Mouse (Mus musculus) T-cell, adult 2 months (primary cell): Measurements from ENCODE around the gene P3h2.

Source experiments
- DNase-seq: peaks from one replicate; pipeline ENCODE4 v3.0.0; 2022; ENCODE audit warnings: low spot score

P3h2 gene

GRCm38 (mm10) chr16:26105115-26105974 lies at the start of gene P3h2:
Gene P3h2, minus strand, starts transcription at chr16:26105784.
- DNase-seq: no peak

DNA sequence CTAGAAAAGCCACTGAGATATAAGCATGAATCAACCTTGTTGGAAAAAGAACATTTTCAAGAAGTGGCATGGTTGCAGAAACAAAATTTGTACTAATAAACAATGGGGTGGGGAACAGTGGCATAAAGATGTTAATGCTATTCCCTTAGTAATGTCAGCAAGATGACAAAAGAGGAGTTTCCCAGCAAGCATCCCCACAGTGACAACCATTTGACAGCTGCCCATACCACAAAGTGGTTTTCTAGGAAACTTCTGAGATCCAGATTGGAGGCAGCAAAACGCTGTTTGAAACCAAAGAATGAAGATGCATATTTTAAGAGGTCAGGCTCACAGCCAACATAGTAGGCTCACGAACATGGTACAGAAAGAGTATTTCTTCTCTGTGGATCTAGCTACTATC lies 46.7 kb upstream of the P3h2 start:
- no peak for DNase-seq

GRCm38 (mm10) chr16:26150943-26151342 lies 45.4 kb upstream of the P3h2 start:
- no peak for DNase-seq

DNA sequence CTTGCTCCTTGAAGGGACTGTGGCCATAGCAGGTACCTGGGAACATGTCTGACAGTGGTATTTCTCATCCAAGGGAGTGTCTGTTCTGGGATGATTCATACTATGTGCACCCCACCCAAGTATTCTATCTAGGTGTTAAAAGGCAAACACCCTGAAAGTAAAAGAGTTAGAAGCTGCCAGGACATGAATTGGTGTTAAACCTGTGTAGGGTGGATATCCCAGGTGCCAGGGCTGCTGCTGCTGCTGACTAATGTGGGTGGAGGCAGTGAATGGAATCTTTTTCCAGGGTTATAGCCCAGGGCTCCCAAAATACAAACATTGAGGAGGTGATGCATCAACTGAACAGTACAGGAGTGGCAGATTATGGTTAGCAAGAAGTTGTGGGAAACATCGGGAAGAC lies 41.3 kb upstream of the P3h2 start:
- DNase-seq: no peak

DNA sequence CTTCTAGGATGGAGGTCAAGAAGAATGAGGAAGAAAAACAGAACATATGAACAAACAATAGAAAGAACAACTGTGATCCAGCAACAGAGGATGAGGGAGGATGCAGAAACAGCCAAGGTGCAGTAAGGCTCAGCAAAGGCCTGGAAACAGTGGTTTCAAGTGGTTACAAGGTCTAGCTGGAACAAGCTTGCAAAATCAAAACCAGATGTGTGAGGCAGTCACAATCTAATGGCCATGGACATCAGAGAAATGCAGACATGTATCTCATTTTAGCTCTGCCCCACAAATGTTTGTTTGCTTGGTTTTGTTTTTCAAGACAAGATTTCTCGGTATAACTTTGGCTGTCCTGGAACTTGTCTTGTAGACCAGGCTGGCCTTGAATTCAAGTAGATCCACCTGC lies 25.5 kb upstream of the P3h2 start:
- DNase-seq: no peak

- no peak for DNase-seq
Measured at GRCm38 (mm10) chr16:26106618-26107017, 1.0 kb upstream of the P3h2 start.

GRCm38 (mm10) chr16:26106041-26106617 lies 545 bp upstream of the P3h2 start:
- DNase-seq: no peak

- no peak for DNase-seq
Measured at GRCm38 (mm10) chr16:26104274-26104673, 1.3 kb downstream of the P3h2 start.

DNA sequence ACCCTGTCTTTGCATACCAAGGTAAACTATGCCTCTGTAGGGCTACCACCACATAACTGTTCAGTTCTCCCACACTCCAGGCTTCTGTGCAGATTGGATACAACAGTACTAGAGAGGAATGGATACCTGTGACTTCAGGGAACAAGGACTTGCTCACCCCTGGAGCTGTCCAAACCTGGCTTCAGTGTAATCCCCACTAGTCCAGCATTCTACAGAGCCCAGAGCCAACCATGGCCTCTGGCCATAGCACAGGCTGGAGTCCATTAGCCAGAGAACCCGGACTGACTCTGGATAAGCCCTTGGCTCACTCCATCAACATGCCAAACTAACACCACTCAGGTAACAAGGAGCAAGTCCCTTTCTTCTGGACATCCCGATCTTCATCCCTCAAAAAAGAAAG lies 2.7 kb downstream of the P3h2 start:
- DNase-seq: no peak

- DNase-seq: no peak
Measured at GRCm38 (mm10) chr16:26100167-26100566, 5.4 kb downstream of the P3h2 start.

DNA sequence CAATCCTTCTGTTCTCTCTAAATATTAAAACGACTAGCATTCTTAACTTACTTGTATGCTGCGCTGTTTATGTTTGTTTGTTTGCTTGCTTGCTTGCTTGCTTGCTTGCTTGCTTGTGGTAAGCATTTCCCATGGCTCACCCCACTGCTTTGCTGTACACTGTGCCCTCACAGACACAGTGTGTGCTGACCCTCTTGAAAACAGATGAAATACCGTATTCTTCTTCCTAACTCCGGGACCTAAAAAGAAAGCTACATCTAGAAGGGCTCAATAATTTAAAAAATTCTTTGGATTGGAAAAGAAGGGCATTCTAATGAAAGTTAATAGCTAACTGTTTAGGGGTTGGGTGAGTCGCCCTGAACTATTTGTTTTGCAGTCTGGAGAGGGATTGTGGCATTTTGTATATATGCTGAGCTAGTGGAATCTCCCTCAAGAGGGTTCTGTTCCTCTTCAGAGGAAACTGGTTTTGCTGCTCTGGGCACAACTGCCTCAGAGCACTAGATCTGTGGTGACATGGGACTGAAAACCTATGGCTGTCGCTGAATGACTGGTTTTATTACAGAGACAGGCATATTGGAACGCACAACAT lies 9.8 kb downstream of the P3h2 start:
- no peak for DNase-seq

DNA sequence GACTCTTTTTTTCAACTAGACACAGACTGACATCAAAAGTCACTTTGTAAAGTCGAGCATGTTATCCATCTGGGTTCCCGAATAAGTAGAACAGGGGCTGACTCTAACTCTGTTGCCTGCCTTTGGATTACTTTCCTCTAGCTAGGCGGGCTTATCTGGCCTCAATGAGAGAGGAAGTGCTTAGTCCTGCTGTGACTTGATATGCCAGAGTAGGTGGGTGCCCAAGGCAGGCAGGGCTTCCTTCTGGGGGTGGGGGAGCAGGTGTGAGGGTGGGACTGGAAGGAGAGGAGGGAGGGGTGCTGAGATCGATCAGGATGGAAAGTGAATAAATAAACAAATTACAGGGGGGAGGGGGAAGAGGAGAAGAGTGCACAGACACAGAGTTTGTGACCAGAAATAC lies 11.7 kb downstream of the P3h2 start:
- no peak for DNase-seq

DNA sequence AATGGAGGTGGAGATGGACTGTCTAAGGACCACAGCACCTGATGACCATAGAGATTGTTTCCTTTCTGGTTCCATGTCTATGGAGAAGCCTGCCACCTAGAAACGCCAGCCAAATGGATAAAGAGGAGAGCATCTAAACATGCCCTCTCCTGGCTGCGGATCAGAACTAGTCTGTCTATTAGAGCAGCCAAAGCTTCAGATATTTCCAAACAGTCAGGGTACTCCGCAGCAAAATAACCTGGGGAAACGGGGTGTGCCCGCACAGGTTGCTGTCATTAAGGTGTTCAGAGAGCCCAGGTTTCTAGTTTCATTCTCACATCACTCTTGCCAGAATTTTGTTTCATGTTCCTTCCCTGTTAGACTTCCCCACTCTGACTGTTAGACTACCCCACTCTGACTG lies 16.6 kb downstream of the P3h2 start:
- no peak for DNase-seq

- no peak for DNase-seq
Measured at GRCm38 (mm10) chr16:26088240-26088639, 17.3 kb downstream of the P3h2 start.

DNA sequence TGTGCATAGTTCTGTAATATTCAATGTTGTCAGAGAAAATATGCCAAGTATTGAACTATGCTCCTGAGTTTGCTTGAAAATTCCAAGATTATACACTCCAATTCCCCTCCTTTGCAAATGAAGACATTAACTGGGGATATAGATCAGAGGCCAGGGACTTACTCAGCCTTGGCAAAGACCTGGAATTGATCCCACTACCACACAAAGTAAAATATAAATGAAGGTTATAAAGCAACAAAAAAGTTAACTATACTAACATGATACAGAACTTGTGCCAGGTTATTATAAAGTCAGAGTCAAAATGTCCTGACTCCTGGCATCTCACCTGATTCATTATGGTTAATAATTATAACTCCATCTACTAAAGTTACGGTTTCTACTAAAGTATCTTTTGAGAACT lies 18.6 kb downstream of the P3h2 start:
- DNase-seq: no peak

- DNase-seq: no peak
Measured at GRCm38 (mm10) chr16:26085160-26085559, 20.4 kb downstream of the P3h2 start.

- DNase-seq: no peak
Measured at GRCm38 (mm10) chr16:26082831-26083230, 22.8 kb downstream of the P3h2 start.

GRCm38 (mm10) chr16:26082391-26082790 lies 23.2 kb downstream of the P3h2 start:
- no peak for DNase-seq

GRCm38 (mm10) chr16:26078923-26079351 lies 26.6 kb downstream of the P3h2 start:
- DNase-seq: no peak

DNA sequence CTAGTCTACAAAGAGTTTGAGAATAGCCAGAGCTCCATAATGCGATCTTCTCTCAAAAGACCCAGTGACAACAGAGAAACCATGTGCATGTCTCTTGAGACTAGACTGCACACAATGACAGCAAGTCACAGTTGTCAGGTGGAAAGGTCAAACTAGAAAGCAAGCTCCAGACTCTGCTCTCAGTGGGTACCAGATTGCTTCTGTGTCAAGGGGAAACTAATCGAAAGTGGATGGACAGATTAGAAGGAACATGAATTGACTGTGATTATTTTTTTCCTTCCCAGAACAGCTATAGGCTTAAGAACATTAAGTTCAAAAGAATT lies 27.5 kb downstream of the P3h2 start:
- no peak for DNase-seq

GRCm38 (mm10) chr16:26077246-26078099 lies 28.1 kb downstream of the P3h2 start:
- DNase-seq: no peak

- DNase-seq: no peak
Measured at GRCm38 (mm10) chr16:26075063-26075462, 30.5 kb downstream of the P3h2 start.

GRCm38 (mm10) chr16:26070376-26070775 lies 35.2 kb downstream of the P3h2 start:
- no peak for DNase-seq
